Mouse (Mus musculus) ovary, postnatal 14 days (tissue): ENCODE data around the gene Rtkn2.

Source experiments
- DNase-seq: peaks from one replicate; pipeline ENCODE4 v3.0.0; 2022; ENCODE audit warnings: low spot score

The Rtkn2 gene

DNA sequence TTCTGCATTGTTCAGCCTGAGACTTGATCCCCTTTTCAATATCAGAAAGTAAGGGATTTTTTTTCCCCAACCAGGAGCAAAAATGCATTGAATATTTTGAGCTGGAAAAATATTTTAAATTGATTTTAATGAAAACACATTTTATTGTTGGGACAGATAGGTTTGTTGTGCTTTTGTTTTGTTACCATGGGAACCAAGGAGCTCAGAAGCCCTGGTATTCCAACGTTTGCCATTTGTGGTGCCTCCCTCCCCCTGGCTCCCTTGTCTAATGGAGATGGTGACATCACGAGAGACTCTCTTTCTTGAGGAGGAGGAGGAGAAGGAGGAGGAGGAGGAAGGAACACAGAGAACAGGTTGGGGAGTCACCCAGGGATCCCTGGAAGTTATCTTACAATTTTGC lies 125.1 kb downstream of the Rtkn2 start:
- no peak for DNase-seq

DNA sequence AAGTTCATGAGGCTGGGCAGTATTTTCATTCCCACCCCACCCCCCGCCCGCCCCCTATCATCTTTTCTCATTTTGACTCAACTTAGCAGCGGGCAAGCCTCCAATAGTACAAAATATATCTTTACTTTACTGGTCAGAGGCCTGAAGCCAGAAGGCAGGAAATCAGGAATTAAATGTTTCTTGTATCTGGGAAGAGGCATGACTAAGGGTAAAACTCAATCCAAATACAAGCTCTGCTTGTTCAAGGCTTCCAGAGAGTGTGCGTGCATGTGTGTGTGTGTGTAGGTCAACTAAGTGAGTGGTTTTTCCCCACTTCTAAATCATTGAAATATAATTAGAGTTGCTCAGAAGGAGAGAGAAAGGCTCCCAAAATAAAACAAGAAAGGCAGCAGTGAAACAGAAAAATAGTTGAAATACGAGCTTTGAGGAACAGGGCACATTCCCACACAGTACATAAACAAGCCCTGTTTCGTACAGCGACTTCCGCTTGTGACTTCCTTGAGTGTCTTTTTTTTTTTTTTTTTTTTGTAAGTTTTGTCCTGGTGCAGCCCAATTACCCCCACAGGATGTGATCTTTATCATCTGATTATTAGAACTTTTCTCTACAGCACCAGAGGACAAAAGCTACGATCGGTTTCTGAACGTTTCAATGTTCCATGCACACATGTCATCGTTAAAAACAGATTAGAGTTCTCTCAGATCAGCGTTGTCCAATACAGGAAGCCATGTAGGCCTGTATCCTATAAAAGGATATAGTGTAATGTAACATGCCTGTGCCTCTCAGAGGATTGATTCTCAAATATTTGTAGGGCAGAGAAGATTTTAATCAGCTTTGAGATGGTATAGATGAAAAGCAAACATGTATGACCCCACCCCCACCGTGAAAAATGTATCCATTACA lies 125.8 kb downstream of the Rtkn2 start:
- no peak for DNase-seq

DNA sequence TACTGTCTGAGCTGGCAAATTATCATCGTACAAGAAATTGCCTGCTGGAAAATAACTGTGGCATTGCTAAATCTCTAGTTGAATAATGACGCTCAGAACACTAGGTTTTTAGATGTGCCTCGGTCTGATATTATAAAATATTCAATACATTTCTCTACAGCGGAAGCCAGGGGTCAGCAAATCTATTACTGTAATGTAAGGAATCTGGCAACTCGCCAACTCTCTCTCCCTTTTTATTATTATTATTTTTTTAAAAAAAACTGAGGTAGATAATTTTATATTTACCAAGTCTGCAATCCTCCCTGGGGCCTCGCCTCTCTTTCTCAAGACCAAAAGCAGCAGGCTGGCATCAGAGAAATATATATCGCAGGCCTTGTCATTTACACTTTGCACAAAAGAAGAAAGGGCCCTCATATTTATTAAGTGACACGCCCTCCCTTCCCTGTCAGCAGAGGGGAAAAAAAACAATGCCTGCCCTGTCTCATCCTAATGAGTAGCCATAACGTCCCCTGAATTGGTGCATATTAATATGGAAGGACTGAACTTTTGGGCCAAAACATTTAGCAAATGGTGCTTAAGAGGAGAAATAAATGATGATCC lies 127.1 kb downstream of the Rtkn2 start:
- no peak for DNase-seq

DNA sequence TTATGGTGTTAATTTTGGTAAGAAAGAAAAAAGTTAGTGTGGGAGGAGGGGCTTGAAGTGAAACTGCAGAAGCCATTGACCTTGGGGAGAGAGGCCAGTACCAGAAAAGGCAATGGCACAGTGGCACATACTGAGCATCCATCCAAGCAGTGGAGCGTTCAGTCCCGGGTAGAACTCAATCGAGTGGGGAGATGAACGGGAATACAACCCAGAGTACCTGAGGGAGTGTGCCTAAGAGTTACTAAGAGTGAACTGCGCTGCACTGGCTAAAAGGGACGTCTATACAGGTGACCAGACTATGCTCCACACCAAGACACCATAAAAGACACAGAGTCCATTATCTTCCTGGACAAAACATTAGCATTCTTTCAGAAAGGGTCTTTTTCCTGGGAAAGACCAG lies 128.3 kb downstream of the Rtkn2 start:
- no peak for DNase-seq
